Mouse (Mus musculus) effector memory CD4-positive, alpha-beta T cell, adult 7 months (primary cell): ENCODE data around the gene Auh. TPM values are rescaled to one million over a fixed set of nuclear protein-coding genes. Genes with fewer than 3 reads are reported as not detected.

Experiments
- polyA plus RNA-seq: library from polyadenylated mRNA; unstranded; fragments of 100-300 nt; shearing (Covaris generic); gene quantifications from one replicate; pipeline ENCODE4 v1.2.1, GENCODE M21; 2017

The Auh gene
- 48.2 TPM for polyA plus RNA-seq

GRCm38 (mm10) chr13:52929209-52930171, at the start of gene Auh:
Auh (minus strand) TSS chr13:52929681.

Other genes with a start within 250 kb of the Auh start
- gene Nfil3, start 51.4 kb upstream of the Auh start, polyA plus RNA-seq: 90.9 TPM